Mouse (Mus musculus): Measurements from ENCODE around the gene Epb41l4b. TPM values are rescaled to one million over a fixed set of nuclear protein-coding genes. Genes with fewer than 3 reads are reported as not detected.

Gene Epb41l4b
- total and polyA plus RNA-seq, 3 experiments: 0.93 to 4.9 (median 2.0) TPM

DNA sequence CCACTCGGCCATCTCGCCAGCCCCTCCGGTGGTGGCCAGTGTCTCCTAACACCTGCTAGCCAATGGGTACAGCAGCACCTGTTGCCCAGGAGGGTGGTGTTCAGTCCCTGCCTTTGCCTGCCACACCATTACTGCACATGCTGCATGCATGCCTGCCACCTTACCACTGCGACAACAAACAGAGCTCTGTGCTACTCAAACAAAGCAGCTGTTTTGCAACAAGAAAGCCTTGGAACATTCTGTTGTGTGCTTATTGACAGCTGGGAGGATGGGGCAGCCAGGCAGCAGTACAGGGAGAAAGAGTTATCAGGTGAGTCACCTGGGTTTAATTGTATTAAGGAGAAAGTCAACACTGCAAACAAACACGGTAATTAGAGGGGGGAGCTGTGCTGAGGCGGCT, 72.6 kb downstream of the Epb41l4b start:
- Histone ChIP-seq H3K4me1 (ENCODE audit: control insufficient read depth in 1 of 2, insufficient read depth in 2 of 2) (no peaks in the 10 kb centered on the region), H3K9ac (ENCODE audit: insufficient read depth, low read depth) (no peak overlapping the region), H3K4me3 (replicated peaks in 1 of 3; ENCODE audit: low read depth in 2 of 3, low read length in 2 of 3, poor library complexity in 1 of 3) (no peak overlapping the region), H3K36me3 (replicated peaks in 1 of 2; ENCODE audit: control insufficient read depth in 1 of 2, insufficient read depth in 1 of 2, low read length in 1 of 2) (no peaks in the 10 kb centered on the region), H3K27ac (ENCODE audit: insufficient read depth, low read depth) (no peak overlapping the region), H3K27me3 (replicated peaks) (no peaks in the 10 kb centered on the region), H3K9me3 (replicated peaks; ENCODE audit: low read length) (no peaks in the 10 kb centered on the region), H3K4me2 (ENCODE audit: insufficient read depth, low read depth, poor library complexity, severe bottlenecking) (no peak overlapping the region), H3K79me2 (replicated peaks; ENCODE audit: control insufficient read depth, extremely low read depth, insufficient read depth, poor library complexity, severe bottlenecking) (no peaks in the 10 kb centered on the region)
- dilution Hi-C loops (cut with MboI; ENCODE audit: extremely low pct_ligation_motif_present, extremely low pct_unique_long_range_greater_than_20kb, low sequenced_read_pairs): no loop called here
- in situ Hi-C loops (cut with MboI; ENCODE audit: low pct_ligation_motif_present, low pct_unique_long_range_greater_than_20kb, low sequenced_read_pairs): no loop called here
- no peak for DNase-seq (ENCODE audit: extremely low read depth)
- TF ChIP-seq E2F4 (IDR thresholded peaks at IDR 0.05; ENCODE audit: insufficient replicate concordance, low read depth, low read length) (no peak), MAZ (IDR thresholded peaks at IDR 0.05; ENCODE audit: low read depth, low read length) (no peak), BHLHE40 (IDR thresholded peaks at IDR 0.05; ENCODE audit: low read depth, low read length) (no peak), CTCF (conservative IDR thresholded peaks at IDR 0.05 in 1 of 2, IDR thresholded peaks at IDR 0.05 in 1 of 2; ENCODE audit: low read depth in 2 of 2, low read length in 2 of 2) (no peak), NRF1 (IDR thresholded peaks at IDR 0.05; ENCODE audit: low read depth, low read length) (no peak), PAX5 (IDR thresholded peaks at IDR 0.05; ENCODE audit: low read length) (no peak), MXI1 (IDR thresholded peaks at IDR 0.05; ENCODE audit: low read depth, low read length) (no peak), KAT2A (IDR thresholded peaks at IDR 0.05; ENCODE audit: insufficient replicate concordance, low read length) (no peak), TCF12 (IDR thresholded peaks at IDR 0.05; ENCODE audit: low read depth, low read length) (no peak), EP300 (IDR thresholded peaks at IDR 0.05; ENCODE audit: low read length) (no peak), ZC3H11A (IDR thresholded peaks at IDR 0.05; ENCODE audit: low read depth, low read length) (no peak), USF1 (IDR thresholded peaks at IDR 0.05; ENCODE audit: low read depth, low read length) (no peak), ELF1 (IDR thresholded peaks at IDR 0.05; ENCODE audit: low read depth, low read length) (no peak), POLR2AphosphoS2 (IDR thresholded peaks at IDR 0.05; ENCODE audit: low read depth, low read length) (no peak)

DNA sequence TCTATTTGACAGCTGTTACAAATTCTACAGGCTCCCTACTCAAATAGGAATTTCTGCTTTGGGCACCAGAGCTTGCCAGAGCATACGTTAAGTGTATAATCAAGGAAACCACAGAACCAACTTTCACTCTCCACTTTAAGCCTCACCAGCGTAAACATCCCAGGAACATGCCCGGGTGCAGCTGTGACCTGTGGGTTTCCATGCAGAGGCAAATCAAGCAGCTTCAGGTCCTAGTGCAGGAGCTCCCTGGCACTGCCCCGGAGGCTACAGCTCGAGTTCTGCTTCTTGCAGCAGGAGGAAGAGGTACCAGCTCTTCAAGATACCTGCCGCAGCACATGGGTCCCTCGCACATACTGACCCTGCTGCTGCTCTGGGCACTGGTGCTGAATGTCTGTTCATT, 74.8 kb downstream of the Epb41l4b start:
- no peaks in the 10 kb centered on the region for H3K36me3 ChIP-seq (replicated peaks in 1 of 2; ENCODE audit: control insufficient read depth in 1 of 2, insufficient read depth in 1 of 2, low read length in 1 of 2)
- H3K9ac ChIP-seq (ENCODE audit: insufficient read depth, low read depth): no peak overlapping the region
- dilution Hi-C loops (cut with MboI; ENCODE audit: extremely low pct_ligation_motif_present, extremely low pct_unique_long_range_greater_than_20kb, low sequenced_read_pairs) (no loop called here), in situ Hi-C loops (cut with MboI; ENCODE audit: low pct_ligation_motif_present, low pct_unique_long_range_greater_than_20kb, low sequenced_read_pairs) (loop anchor here (10.0 kb wide), 2 partner anchors 46 to 96 kb away; no protein-coding TSS in a partner anchor)
- DNase-seq (ENCODE audit: extremely low read depth): no peak
- no peak overlapping the region for H3K4me3 ChIP-seq (replicated peaks in 1 of 3; ENCODE audit: low read depth in 2 of 3, low read length in 2 of 3, poor library complexity in 1 of 3)
- no peaks in the 10 kb centered on the region for H3K79me2 ChIP-seq (replicated peaks; ENCODE audit: control insufficient read depth, extremely low read depth, insufficient read depth, poor library complexity, severe bottlenecking)
- no peaks in the 10 kb centered on the region for H3K27me3 ChIP-seq (replicated peaks)
- TF ChIP-seq CHD1 (IDR thresholded peaks at IDR 0.05; ENCODE audit: low read depth, low read length): no peak
- TF ChIP-seq RCOR1 (conservative IDR thresholded peaks at IDR 0.05; ENCODE audit: low read depth, low read length): no peak
- TF ChIP-seq POLR2A (IDR thresholded peaks at IDR 0.05; ENCODE audit: low read depth, low read length): no peak
- no peak for TF ChIP-seq MYC (IDR thresholded peaks at IDR 0.05; ENCODE audit: low read depth, low read length)
- TF ChIP-seq BHLHE40 (IDR thresholded peaks at IDR 0.05; ENCODE audit: low read depth, low read length): no peak
- no peak for TF ChIP-seq KAT2A (IDR thresholded peaks at IDR 0.05; ENCODE audit: insufficient replicate concordance, low read length)
- TF ChIP-seq JUN (IDR thresholded peaks at IDR 0.05; ENCODE audit: insufficient read depth, low read depth, low read length): no peak
- no peak for TF ChIP-seq ZMIZ1 (IDR thresholded peaks at IDR 0.05; ENCODE audit: low read depth, low read length)
- TF ChIP-seq MEF2A (IDR thresholded peaks at IDR 0.05; ENCODE audit: borderline replicate concordance, low read depth, low read length): no peak
- no peak for TF ChIP-seq ELF1 (IDR thresholded peaks at IDR 0.05; ENCODE audit: low read depth, low read length)
- no peak for TF ChIP-seq CTCF (conservative IDR thresholded peaks at IDR 0.05 in 1 of 2, IDR thresholded peaks at IDR 0.05 in 1 of 2; ENCODE audit: low read depth in 2 of 2, low read length in 2 of 2)
- TF ChIP-seq SIN3A (IDR thresholded peaks at IDR 0.05; ENCODE audit: low read length): no peak
- TF ChIP-seq EP300 (IDR thresholded peaks at IDR 0.05; ENCODE audit: low read length): no peak
- no peak for TF ChIP-seq TCF12 (IDR thresholded peaks at IDR 0.05; ENCODE audit: low read depth, low read length)
- peaks cover 0 to 6% of the 10 kb centered on the region in 2 experiments; a peak in 2 of 4 replicates for H3K4me1 ChIP-seq (ENCODE audit: control insufficient read depth in 1 of 2, insufficient read depth in 2 of 2)
- no peak overlapping the region for H3K27ac ChIP-seq (ENCODE audit: insufficient read depth, low read depth)
- no peak overlapping the region for H3K4me2 ChIP-seq (ENCODE audit: insufficient read depth, low read depth, poor library complexity, severe bottlenecking)
- no peaks in the 10 kb centered on the region for H3K9me3 ChIP-seq (replicated peaks; ENCODE audit: low read length)

Data from CH12.LX (cell line).